Mouse (Mus musculus): ENCODE results near the gene Flad1.

- TF ChIP-seq CTCF (IDR thresholded peaks at IDR 0.05; ENCODE audit: control insufficient read depth, insufficient read depth, insufficient replicate concordance, low read depth, low read length) (no peak), POLR2A (IDR thresholded peaks at IDR 0.05; ENCODE audit: control insufficient read depth, low read depth, low read length) (no peak)
Measured at GRCm38 (mm10) chr3:89380711-89381110, 31.0 kb downstream of the Flad1 start.
